Mouse (Mus musculus): ENCODE measurements around the gene Caly. TPM values are rescaled to one million over a fixed set of nuclear protein-coding genes. Genes with fewer than 3 reads are reported as not detected.

Caly gene
- polyA plus RNA-seq, 1 experiment = 0.22 TPM

- peaks cover 7% of the 10 kb centered on the region for H3K9me3 ChIP-seq
Observed at GRCm38 (mm10) chr7:140092924-140093528, 10.7 kb upstream of the Caly start, which contains the start of gene Prap1. Gene Prap1, plus strand, starts transcription at chr7:140093395.

GRCm38 (mm10) chr7:140090601-140091000 is 8.3 kb upstream of the Caly start:
- Histone ChIP-seq H3K36me3 (replicated peaks; ENCODE audit: low read length) (no peaks in the 10 kb centered on the region), H3K4me3 (replicated peaks) (no peak overlapping the region), H3K27me3 (replicated peaks) (peaks cover 19% of the 10 kb centered on the region), H3K9me3 (peaks cover 7% of the 10 kb centered on the region), H3K4me1 (peaks cover 7% of the 10 kb centered on the region; the same call in 1 of the 2 replicates)
- TF ChIP-seq FLI1 (IDR thresholded peaks at IDR 0.05; ENCODE audit: low read length) = no peak
- no peak for TF ChIP-seq GATA1 (IDR thresholded peaks at IDR 0.05; ENCODE audit: borderline replicate concordance, low read length)

More at GRCm38 (mm10) chr7:140092924-140093528, 10.7 kb upstream of the Caly start, which contains the start of gene Prap1:
- peaks cover 30% of the 10 kb centered on the region for H3K27me3 ChIP-seq (replicated peaks)
- H3K4me1 ChIP-seq = peaks cover 25% of the 10 kb centered on the region
- H3K36me3 ChIP-seq (replicated peaks; ENCODE audit: low read length) = no peaks in the 10 kb centered on the region
- H3K4me3 ChIP-seq (replicated peaks) = no peak within 1 kb of the TSS
- TF ChIP-seq FLI1 (IDR thresholded peaks at IDR 0.05; ENCODE audit: low read length) (no peak), GATA1 (IDR thresholded peaks at IDR 0.05; ENCODE audit: borderline replicate concordance, low read length) (no peak)

GRCm38 (mm10) chr7:140081408-140082241 is 723 bp downstream of the Caly start:
- no peaks in the 10 kb centered on the region for H3K36me3 ChIP-seq (replicated peaks; ENCODE audit: low read length)
- no peak overlapping the region for H3K4me3 ChIP-seq (replicated peaks)
- H3K4me1 ChIP-seq = peaks cover 35% of the 10 kb centered on the region
- no peaks in the 10 kb centered on the region for H3K9me3 ChIP-seq
- peaks cover 47% of the 10 kb centered on the region for H3K27me3 ChIP-seq (replicated peaks)
- TF ChIP-seq FLI1 (IDR thresholded peaks at IDR 0.05; ENCODE audit: low read length) (no peak), GATA1 (IDR thresholded peaks at IDR 0.05; ENCODE audit: borderline replicate concordance, low read length) (no peak)

GRCm38 (mm10) chr7:140080503-140081156 is 1.7 kb downstream of the Caly start:
- peak overlapping the region; percentile 40 for H3K4me3 ChIP-seq (replicated peaks)
- no peaks in the 10 kb centered on the region for H3K36me3 ChIP-seq (replicated peaks; ENCODE audit: low read length)
- TF ChIP-seq GATA1 (IDR thresholded peaks at IDR 0.05; ENCODE audit: borderline replicate concordance, low read length) = no peak
- TF ChIP-seq FLI1 (IDR thresholded peaks at IDR 0.05; ENCODE audit: low read length) = no peak
- H3K27me3 ChIP-seq (replicated peaks) = peaks cover 51% of the 10 kb centered on the region
- H3K4me1 ChIP-seq = peaks cover 35% of the 10 kb centered on the region
- H3K9me3 ChIP-seq = 0 out of 2 replicates have a peak, but pooled peaks cover 4% of the 10 kb centered on the region

GRCm38 (mm10) chr7:140078711-140079110 is 3.6 kb downstream of the Caly start:
- Histone ChIP-seq H3K4me1 (peaks cover 35% of the 10 kb centered on the region), H3K9me3 (0 out of 2 replicates have a peak, but pooled peaks cover 4% of the 10 kb centered on the region), H3K27me3 (replicated peaks) (peaks cover 53% of the 10 kb centered on the region), H3K36me3 (replicated peaks; ENCODE audit: low read length) (no peaks in the 10 kb centered on the region), H3K4me3 (replicated peaks) (no peak overlapping the region)
- TF ChIP-seq FLI1 (IDR thresholded peaks at IDR 0.05; ENCODE audit: low read length) (no peak), GATA1 (IDR thresholded peaks at IDR 0.05; ENCODE audit: borderline replicate concordance, low read length) (no peak)

- peaks cover 32% of the 10 kb centered on the region for H3K4me1 ChIP-seq
- TF ChIP-seq GATA1 (IDR thresholded peaks at IDR 0.05; ENCODE audit: borderline replicate concordance, low read length) (no peak), FLI1 (IDR thresholded peaks at IDR 0.05; ENCODE audit: low read length) (no peak)
- H3K9me3 ChIP-seq = 0 out of 2 replicates have a peak, but pooled peaks cover 4% of the 10 kb centered on the region
- no peaks in the 10 kb centered on the region for H3K36me3 ChIP-seq (replicated peaks; ENCODE audit: low read length)
- H3K27me3 ChIP-seq (replicated peaks) = peaks cover 58% of the 10 kb centered on the region
- no peak overlapping the region for H3K4me3 ChIP-seq (replicated peaks)
Observed at GRCm38 (mm10) chr7:140077698-140078097, 4.7 kb downstream of the Caly start.

- Histone ChIP-seq H3K4me1 (peaks cover 11% of the 10 kb centered on the region), H3K4me3 (replicated peaks) (peak overlapping the region; percentile 80), H3K27me3 (replicated peaks) (peaks cover 78% of the 10 kb centered on the region), H3K36me3 (replicated peaks; ENCODE audit: low read length) (no peaks in the 10 kb centered on the region), H3K9me3 (peaks cover 7% of the 10 kb centered on the region)
- TF ChIP-seq GATA1 (IDR thresholded peaks at IDR 0.05; ENCODE audit: borderline replicate concordance, low read length) (no peak), FLI1 (IDR thresholded peaks at IDR 0.05; ENCODE audit: low read length) (no peak)
Observed at GRCm38 (mm10) chr7:140070042-140070711, 12.2 kb downstream of the Caly start.

GRCm38 (mm10) chr7:140067397-140067796 is 15.0 kb downstream of the Caly start:
- no peaks in the 10 kb centered on the region for H3K36me3 ChIP-seq (replicated peaks; ENCODE audit: low read length)
- TF ChIP-seq GATA1 (IDR thresholded peaks at IDR 0.05; ENCODE audit: borderline replicate concordance, low read length) (no peak), FLI1 (IDR thresholded peaks at IDR 0.05; ENCODE audit: low read length) (no peak)
- no peak overlapping the region for H3K4me3 ChIP-seq (replicated peaks)
- H3K4me1 ChIP-seq = peaks cover 11% of the 10 kb centered on the region
- peaks cover 82% of the 10 kb centered on the region for H3K27me3 ChIP-seq (replicated peaks)
- H3K9me3 ChIP-seq = peaks cover 7% of the 10 kb centered on the region

GRCm38 (mm10) chr7:140063092-140063491 is 19.3 kb downstream of the Caly start:
- TF ChIP-seq FLI1 (IDR thresholded peaks at IDR 0.05; ENCODE audit: low read length) = no peak
- no peak for TF ChIP-seq GATA1 (IDR thresholded peaks at IDR 0.05; ENCODE audit: borderline replicate concordance, low read length)

More at GRCm38 (mm10) chr7:140063092-140063491, 19.3 kb downstream of the Caly start:
- H3K4me1 ChIP-seq = peaks cover 24% of the 10 kb centered on the region
- H3K36me3 ChIP-seq (replicated peaks; ENCODE audit: low read length) = no peaks in the 10 kb centered on the region
- H3K4me3 ChIP-seq (replicated peaks) = no peak overlapping the region
- peaks cover 93% of the 10 kb centered on the region for H3K27me3 ChIP-seq (replicated peaks)
- peaks cover 7% of the 10 kb centered on the region for H3K9me3 ChIP-seq
